Mouse (Mus musculus): Measurements from ENCODE around the gene Syt1.

Gene Syt1

GRCm38 (mm10) chr10:108571104-108571503, 439.7 kb downstream of the Syt1 start:
- DNase-seq (ENCODE audit: low spot score): no peak

GRCm38 (mm10) chr10:108569568-108570139, 441.1 kb downstream of the Syt1 start:
- DNase-seq (ENCODE audit: low spot score): no peak

- no peak for DNase-seq (ENCODE audit: low spot score)
These were observed 441.9 kb downstream of the Syt1 start for GRCm38 (mm10) chr10:108568925-108569324.

- no peak for DNase-seq (ENCODE audit: low spot score)
These were observed 442.6 kb downstream of the Syt1 start for GRCm38 (mm10) chr10:108568136-108568535.

GRCm38 (mm10) chr10:108567456-108567855, 443.3 kb downstream of the Syt1 start:
- no peak for DNase-seq (ENCODE audit: low spot score)

- DNase-seq (ENCODE audit: low spot score): no peak
These were observed 451.2 kb downstream of the Syt1 start for GRCm38 (mm10) chr10:108559607-108559908.

- DNase-seq (ENCODE audit: low spot score): no peak
These were observed 451.8 kb downstream of the Syt1 start for GRCm38 (mm10) chr10:108558812-108559606.

GRCm38 (mm10) chr10:108552544-108552943, 458.2 kb downstream of the Syt1 start:
- DNase-seq (ENCODE audit: low spot score): no peak

GRCm38 (mm10) chr10:108545715-108546114, 465.1 kb downstream of the Syt1 start:
- DNase-seq (ENCODE audit: low spot score): no peak

- no peak for DNase-seq (ENCODE audit: low spot score)
These were observed 469.2 kb downstream of the Syt1 start for GRCm38 (mm10) chr10:108541555-108541954.

GRCm38 (mm10) chr10:108538546-108538945, 472.2 kb downstream of the Syt1 start:
- DNase-seq (ENCODE audit: low spot score): no peak

GRCm38 (mm10) chr10:108537641-108538040, 473.1 kb downstream of the Syt1 start:
- DNase-seq (ENCODE audit: low spot score): peak; percentile 18

GRCm38 (mm10) chr10:108535922-108536321, 474.9 kb downstream of the Syt1 start:
- no peak for DNase-seq (ENCODE audit: low spot score)

- no peak for DNase-seq (ENCODE audit: low spot score)
These were observed 476.7 kb downstream of the Syt1 start for GRCm38 (mm10) chr10:108534112-108534511.

GRCm38 (mm10) chr10:108532916-108533315, 477.9 kb downstream of the Syt1 start:
- no peak for DNase-seq (ENCODE audit: low spot score)

- DNase-seq (ENCODE audit: low spot score): no peak
These were observed 478.5 kb downstream of the Syt1 start for GRCm38 (mm10) chr10:108532283-108532682.

- no peak for DNase-seq (ENCODE audit: low spot score)
These were observed 479.1 kb downstream of the Syt1 start for GRCm38 (mm10) chr10:108531641-108532040.

- DNase-seq (ENCODE audit: low spot score): no peak
These were observed 479.7 kb downstream of the Syt1 start for GRCm38 (mm10) chr10:108531111-108531510.

- DNase-seq (ENCODE audit: low spot score): no peak
These were observed 482.4 kb downstream of the Syt1 start for GRCm38 (mm10) chr10:108528338-108528737.

GRCm38 (mm10) chr10:108525506-108525905, 485.3 kb downstream of the Syt1 start:
- DNase-seq (ENCODE audit: low spot score): no peak

GRCm38 (mm10) chr10:108524306-108525029, 486.3 kb downstream of the Syt1 start:
- no peak for DNase-seq (ENCODE audit: low spot score)

- DNase-seq (ENCODE audit: low spot score): no peak
These were observed 491.6 kb downstream of the Syt1 start for GRCm38 (mm10) chr10:108519156-108519555.

GRCm38 (mm10) chr10:108517076-108517475, 493.7 kb downstream of the Syt1 start:
- DNase-seq (ENCODE audit: low spot score): no peak
